Mouse (Mus musculus) lung, adult 2 months (tissue): ENCODE data around the gene Sec24c.

Experiments
- CTCF ChIP-seq: fragments of 200-500 bp; IDR thresholded peaks from 2 replicates; pipeline ENCODE4 v1.5.1; 2011; ENCODE audit warnings: mild to moderate bottlenecking, low read length, control low read depth; ENCODE audit not compliant: insufficient read depth
- POLR2A ChIP-seq: fragments of 200-500 bp; IDR thresholded peaks from 2 replicates; pipeline ENCODE4 v1.6.1; 2011; ENCODE audit warnings: low read depth, mild to moderate bottlenecking, control low read depth, low read length, borderline replicate concordance; ENCODE audit errors: extremely low read depth

GRCm38 (mm10) chr14:20691772-20692171 lies 17.7 kb downstream of the Sec24c start:
- TF ChIP-seq CTCF, result no peak
- no peak for TF ChIP-seq POLR2A
